Mouse (Mus musculus) heart, embryonic 11.5 days (tissue): Measurements from ENCODE around the gene Snx29. TPM values are rescaled to one million over a fixed set of nuclear protein-coding genes. Genes with fewer than 3 reads are reported as not detected.

ENCODE experiments used
- ATAC-seq: fragments of 200-750 bp; cut with Nextera tagmentation; replicated peaks from 2 replicates; pipeline ENCODE4 v1.8.0; 2017; ENCODE audit warnings: moderate library complexity; ENCODE audit not compliant: insufficient number of reproducible peaks, low FRiP score, low TSS enrichment
- H3K27ac ChIP-seq: fragments of 300-500 bp; sonication (generic); 2 replicates; pipeline ENCODE4 v1.5.1; 2014; ENCODE audit warnings: mild to moderate bottlenecking, low read depth, low read length
- H3K27me3 ChIP-seq: fragments of 300-500 bp; sonication (generic); 2 replicates; pipeline ENCODE4 v1.6.1; 2014; ENCODE audit warnings: mild to moderate bottlenecking, low read length, mixed read lengths; ENCODE audit not compliant: control insufficient read depth, insufficient read depth
- H3K36me3 ChIP-seq: fragments of 300-500 bp; sonication (generic); 2 replicates; pipeline ENCODE4 v1.6.1; 2014; ENCODE audit warnings: mild to moderate bottlenecking, low read length, moderate library complexity, mixed read lengths; ENCODE audit not compliant: control insufficient read depth, insufficient read depth
- H3K4me1 ChIP-seq: fragments of 300-500 bp; sonication (generic); 2 replicates; pipeline ENCODE4 v1.6.1; 2014; ENCODE audit warnings: low read length; ENCODE audit not compliant: control insufficient read depth, insufficient read depth
- H3K4me2 ChIP-seq: fragments of 300-500 bp; sonication (generic); 2 replicates; pipeline ENCODE4 v1.6.1; 2014; ENCODE audit warnings: mild to moderate bottlenecking, moderate library complexity
- H3K4me3 ChIP-seq: fragments of 300-500 bp; sonication (generic); 2 replicates; pipeline ENCODE4 v1.5.1; 2014; ENCODE audit warnings: low read depth, low read length
- H3K9ac ChIP-seq: fragments of 300-500 bp; sonication (generic); 2 replicates; pipeline ENCODE4 v1.6.1; 2014; ENCODE audit warnings: mild to moderate bottlenecking, low read depth, low read length, moderate library complexity
- H3K9me3 ChIP-seq: fragments of 300-500 bp; sonication (generic); replicated peaks from 2 replicates; pipeline ENCODE4 v1.6.1; 2016; ENCODE audit warnings: low read length; ENCODE audit not compliant: control insufficient read depth
- WGBS: fragments of 180-500 bp; shearing (Covaris S2); extraction: QIAGEN DNeasy Blood & Tissue Kit; methylation state at CpG from one replicate; pipeline ENCODE4 v1.1.7; 2014; ENCODE audit not compliant: insufficient replicate concordance; 5-methylcytosine and 5-hydroxymethylcytosine counted together
- polyA plus RNA-seq: library from polyadenylated mRNA; unstranded; fragments of >200 nt; fragmentation: Nextera tagmentation; extraction: Ambion mirVana; gene quantifications from 2 replicates; pipeline ENCODE4 v1.2.1, GENCODE M21; 2014

The Snx29 gene
- polyA plus RNA-seq, 1 experiment from 2014 or later: 8.2 TPM

GRCm38 (mm10) chr16:11784354-11784753 lies 461.6 kb downstream of the Snx29 start:
- Histone ChIP-seq H3K4me2 (no peak overlapping the region), H3K4me1 (peaks cover 11% of the 10 kb centered on the region), H3K27ac (no peak overlapping the region), H3K9ac (no peak overlapping the region), H3K4me3 (no peak overlapping the region), H3K9me3 (no peaks in the 10 kb centered on the region), H3K27me3 (0 out of 2 replicates have a peak, but pooled peaks cover 2% of the 10 kb centered on the region), H3K36me3 (no peaks in the 10 kb centered on the region)
- 54% methylated on average over 4 of the region's 4 CpGs for WGBS
- no peak for ATAC-seq

- H3K36me3 ChIP-seq: no peaks in the 10 kb centered on the region
- H3K9ac ChIP-seq: no peak overlapping the region
- ATAC-seq: no peak
- no peak overlapping the region for H3K27ac ChIP-seq
- H3K9me3 ChIP-seq: no peaks in the 10 kb centered on the region
- H3K4me2 ChIP-seq: no peak overlapping the region
- H3K4me3 ChIP-seq: no peak overlapping the region
- 0 out of 2 replicates have a peak, but pooled peaks cover 2% of the 10 kb centered on the region for H3K27me3 ChIP-seq
- peaks cover 11% of the 10 kb centered on the region for H3K4me1 ChIP-seq
- 57% methylated on average over 4 of the region's 4 CpGs for WGBS
Observed at GRCm38 (mm10) chr16:11785806-11786205, 463.1 kb downstream of the Snx29 start.

- Histone ChIP-seq H3K4me1 (no peaks in the 10 kb centered on the region), H3K27me3 (0 out of 2 replicates have a peak, but pooled peaks cover 2% of the 10 kb centered on the region), H3K4me3 (no peak overlapping the region), H3K9ac (no peak overlapping the region), H3K36me3 (no peaks in the 10 kb centered on the region), H3K27ac (no peak overlapping the region), H3K4me2 (no peak overlapping the region), H3K9me3 (no peaks in the 10 kb centered on the region)
- no peak for ATAC-seq
- 80% methylated on average over 3 of the region's 3 CpGs for WGBS
Observed at GRCm38 (mm10) chr16:11790476-11790875, 467.8 kb downstream of the Snx29 start.

GRCm38 (mm10) chr16:11793391-11793790 lies 470.7 kb downstream of the Snx29 start:
- Histone ChIP-seq H3K4me3 (no peak overlapping the region), H3K9ac (no peak overlapping the region), H3K36me3 (no peaks in the 10 kb centered on the region), H3K4me2 (no peak overlapping the region), H3K27me3 (0 out of 2 replicates have a peak, but pooled peaks cover 2% of the 10 kb centered on the region), H3K4me1 (0 out of 2 replicates have a peak, but pooled peaks cover 4% of the 10 kb centered on the region), H3K9me3 (no peaks in the 10 kb centered on the region), H3K27ac (no peak overlapping the region)
- ATAC-seq: no peak
- WGBS: 41% methylated on average over 2 of the region's 2 CpGs

GRCm38 (mm10) chr16:11794628-11795027 lies 471.9 kb downstream of the Snx29 start:
- 0 out of 2 replicates have a peak, but pooled peaks cover 4% of the 10 kb centered on the region for H3K4me1 ChIP-seq
- no peaks in the 10 kb centered on the region for H3K9me3 ChIP-seq
- no peaks in the 10 kb centered on the region for H3K27me3 ChIP-seq
- no peak for ATAC-seq
- H3K36me3 ChIP-seq: no peaks in the 10 kb centered on the region
- 81% methylated on average over 4 of the region's 4 CpGs for WGBS
- no peak overlapping the region for H3K9ac ChIP-seq
- no peak overlapping the region for H3K4me3 ChIP-seq
- H3K4me2 ChIP-seq: no peak overlapping the region
- no peak overlapping the region for H3K27ac ChIP-seq

- Histone ChIP-seq H3K27ac (no peak overlapping the region), H3K4me3 (no peak overlapping the region), H3K36me3 (no peaks in the 10 kb centered on the region), H3K27me3 (no peaks in the 10 kb centered on the region), H3K9ac (no peak overlapping the region), H3K9me3 (no peaks in the 10 kb centered on the region), H3K4me1 (0 out of 2 replicates have a peak, but pooled peaks cover 4% of the 10 kb centered on the region), H3K4me2 (no peak overlapping the region)
- WGBS: 50% methylated on average over 7 of the region's 7 CpGs
- no peak for ATAC-seq
Observed at GRCm38 (mm10) chr16:11795758-11796460, 473.2 kb downstream of the Snx29 start.

- no peaks in the 10 kb centered on the region for H3K9me3 ChIP-seq
- no peak overlapping the region for H3K9ac ChIP-seq
- H3K27ac ChIP-seq: no peak overlapping the region
- H3K27me3 ChIP-seq: no peaks in the 10 kb centered on the region
- WGBS: 79% methylated on average over 7 of the region's 7 CpGs
- H3K4me3 ChIP-seq: no peak overlapping the region
- ATAC-seq: no peak
- no peak overlapping the region for H3K4me2 ChIP-seq
- 0 out of 2 replicates have a peak, but pooled peaks cover 2% of the 10 kb centered on the region for H3K36me3 ChIP-seq
- H3K4me1 ChIP-seq: no peaks in the 10 kb centered on the region
Observed at GRCm38 (mm10) chr16:11801960-11802539, 479.3 kb downstream of the Snx29 start.
